Mouse (Mus musculus): Measurements from ENCODE around the gene Midn.

DNA sequence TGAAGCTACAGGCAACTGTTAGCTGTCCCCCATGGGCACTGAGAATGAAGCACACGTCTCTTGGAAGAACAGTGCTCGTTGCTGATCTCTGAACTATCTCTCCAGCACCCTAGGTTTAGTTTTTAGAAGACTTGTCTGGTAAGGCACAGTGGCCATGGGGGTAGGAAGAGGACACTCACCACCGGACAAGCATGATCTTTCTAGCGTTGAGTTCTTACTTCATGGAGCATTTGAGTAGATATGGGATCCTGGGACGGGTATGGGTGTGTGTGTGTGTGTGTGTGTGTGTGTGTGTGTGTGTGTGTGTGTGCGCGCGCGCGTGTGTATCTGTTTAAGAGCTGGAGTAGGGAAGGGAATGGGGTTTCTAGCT is 7.4 kb upstream of the Midn start, which contains the start of gene Cbarp:
- no peak for TF ChIP-seq CTCF (IDR thresholded peaks at IDR 0.05; ENCODE audit: extremely low read depth, insufficient read depth, low read length)
- TF ChIP-seq POLR2A (IDR thresholded peaks at IDR 0.05; ENCODE audit: extremely low read depth, insufficient read depth, low read length), result no peak
